Mouse (Mus musculus): ENCODE measurements around the gene Eif5a2.

- TF ChIP-seq POLR2AphosphoS2 (IDR thresholded peaks at IDR 0.05; ENCODE audit: insufficient read length, low read depth) (no peak), POLR2A (IDR thresholded peaks at IDR 0.05; ENCODE audit: insufficient read length, low read depth) (no peak), USF1 (IDR thresholded peaks at IDR 0.05; ENCODE audit: low read depth) (no peak), MYOD1 (IDR thresholded peaks at IDR 0.05; ENCODE audit: control insufficient read depth in 1 of 3, insufficient read length in 2 of 3, low read depth in 2 of 3) (no peak), E2F4 (IDR thresholded peaks at IDR 0.05; ENCODE audit: insufficient read depth) (no peak), CEBPB (IDR thresholded peaks at IDR 0.05; ENCODE audit: insufficient read depth, poor library complexity, severe bottlenecking) (no peak)
Observed at GRCm38 (mm10) chr3:28768222-28768621, 12.9 kb upstream of the Eif5a2 start.

Measured in myocyte (in vitro differentiated cells).